Mouse (Mus musculus) heart, postnatal 4 days (tissue): Measurements from ENCODE around the gene 1700008O03Rik. TPM values are rescaled to one million over a fixed set of nuclear protein-coding genes. Genes with fewer than 3 reads are reported as not detected.
A peak's percentile ranks its signal among the peaks of the same experiment; 100 is the strongest.

Experiments used
- DNase-seq: peaks from one replicate; pipeline ENCODE4 v3.0.0; 2021
- total RNA-seq, 2 experiments: library from RNA; stranded (reverse); gene quantifications; 2 replicates each; pipeline ENCODE4 v1.2.3; 2021

1700008O03Rik gene
- total RNA-seq, 2 experiments from 2014 or later = not detected

DNA sequence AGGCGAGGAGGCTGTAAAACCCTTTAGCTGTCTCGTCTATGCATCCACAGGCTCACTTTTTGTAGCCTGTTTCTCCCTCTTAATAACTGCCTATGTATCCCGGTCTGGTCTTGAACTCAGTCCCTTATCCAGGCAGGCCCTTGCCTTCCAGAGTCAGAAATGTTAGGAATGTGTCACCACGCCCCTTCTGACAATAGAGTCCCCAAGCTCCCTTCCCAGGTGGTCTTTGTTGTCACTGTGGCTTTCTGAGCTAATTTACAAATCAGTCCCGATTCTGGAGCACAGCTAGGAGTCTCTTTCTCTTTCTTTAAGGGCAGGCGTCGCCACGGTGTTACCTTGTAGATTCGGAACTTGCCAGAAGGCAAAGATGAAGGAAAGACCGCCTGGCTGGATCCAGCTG is 10.4 kb downstream of the 1700008O03Rik start:
- no peak for DNase-seq

DNA sequence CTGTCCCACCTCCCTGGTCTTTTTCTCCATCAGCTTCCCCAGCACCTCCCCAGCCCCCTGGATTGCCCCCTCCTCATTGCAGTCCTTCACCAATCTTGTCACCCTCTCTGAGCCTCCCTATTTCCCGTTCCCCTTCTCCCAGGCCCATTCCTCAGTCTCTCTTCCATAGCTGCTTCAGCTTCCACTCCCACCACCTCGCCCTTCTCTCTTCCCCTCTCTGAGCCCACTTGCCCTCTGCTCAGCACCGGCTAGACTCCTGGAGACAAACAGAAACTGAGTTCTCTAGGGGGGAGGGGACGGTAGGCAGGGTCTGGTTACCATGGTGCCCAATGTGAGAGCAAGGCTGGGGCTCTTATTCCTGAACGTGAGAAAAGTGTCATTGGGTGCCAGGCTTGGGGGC is 10.9 kb downstream of the 1700008O03Rik start:
- no peak for DNase-seq

DNA sequence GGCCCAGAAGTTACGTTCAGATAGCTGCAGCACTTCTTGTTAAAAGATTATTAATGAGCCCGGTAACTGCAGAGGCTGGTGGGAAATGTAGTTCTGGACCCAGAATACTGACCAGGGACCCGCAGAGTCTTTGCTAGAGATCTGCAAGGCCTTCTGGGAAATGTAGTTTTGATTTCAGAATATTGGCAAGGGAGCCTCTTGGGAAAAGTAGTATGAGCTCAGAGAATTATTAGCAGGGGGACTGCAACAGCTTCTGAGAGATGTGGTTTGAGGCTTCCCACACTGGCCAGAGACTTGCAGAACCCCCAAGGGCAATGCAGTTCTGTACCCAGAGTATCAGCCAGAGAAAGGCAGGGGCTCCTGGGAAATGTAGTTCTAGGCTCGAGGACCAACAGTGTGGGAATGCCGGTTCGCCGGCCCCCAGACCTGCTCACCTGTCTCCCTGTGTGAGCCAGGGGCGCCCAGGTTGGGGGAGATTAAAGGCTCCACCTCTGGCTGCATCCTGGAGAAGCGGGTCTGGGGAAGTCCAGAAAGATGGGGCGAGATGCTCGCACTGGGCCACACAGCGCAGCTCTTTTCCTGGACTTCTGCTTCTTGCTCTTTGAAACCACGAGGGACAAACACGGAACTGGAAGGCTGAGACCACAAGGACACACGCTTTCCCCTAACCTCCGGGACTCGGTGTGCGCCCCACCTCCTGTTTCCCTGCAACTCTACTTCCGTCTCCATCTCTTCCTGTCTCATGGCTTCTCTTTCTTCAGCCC is 11.5 kb downstream of the 1700008O03Rik start:
- DNase-seq = peak; percentile 77

DNA sequence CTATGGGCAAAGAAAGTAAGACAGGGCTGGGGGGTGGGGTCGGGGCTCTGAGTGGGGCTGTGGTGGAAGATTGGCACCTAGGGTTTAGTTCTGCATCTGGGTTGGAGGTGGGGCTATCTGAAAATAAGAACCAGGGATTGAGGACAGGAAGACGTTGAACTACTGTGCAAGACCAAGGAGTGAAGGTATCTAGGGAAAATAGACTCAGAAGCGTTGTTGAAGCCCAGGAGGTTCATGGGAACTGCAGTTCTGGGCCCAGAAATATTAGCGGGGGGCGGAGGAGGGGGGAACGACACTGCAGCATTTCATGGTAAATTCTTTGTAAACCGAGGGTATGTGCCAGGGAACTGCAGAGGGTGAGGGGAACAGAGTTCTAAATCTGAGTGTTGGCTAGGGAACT is 12.2 kb downstream of the 1700008O03Rik start:
- no peak for DNase-seq

DNA sequence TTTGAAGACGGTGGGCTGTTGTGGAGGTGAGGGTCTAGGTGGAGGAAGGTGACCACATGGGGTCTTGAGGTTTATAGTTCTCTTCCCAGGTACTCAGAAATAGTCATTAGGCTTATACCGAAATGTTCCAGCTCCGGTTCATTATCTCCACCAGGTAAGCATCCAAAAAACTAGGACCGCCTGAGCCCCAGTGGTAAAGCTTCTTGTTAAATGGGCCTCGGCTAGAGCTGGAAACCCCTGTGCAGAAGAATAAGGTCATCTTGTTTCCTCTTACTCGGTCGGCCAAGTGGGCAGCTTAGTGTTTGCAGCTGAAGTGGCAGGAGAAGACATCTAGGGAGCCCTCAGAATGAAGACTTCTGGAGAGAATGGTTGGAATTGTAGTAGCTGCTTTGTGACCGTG is 12.9 kb downstream of the 1700008O03Rik start:
- no peak for DNase-seq

DNA sequence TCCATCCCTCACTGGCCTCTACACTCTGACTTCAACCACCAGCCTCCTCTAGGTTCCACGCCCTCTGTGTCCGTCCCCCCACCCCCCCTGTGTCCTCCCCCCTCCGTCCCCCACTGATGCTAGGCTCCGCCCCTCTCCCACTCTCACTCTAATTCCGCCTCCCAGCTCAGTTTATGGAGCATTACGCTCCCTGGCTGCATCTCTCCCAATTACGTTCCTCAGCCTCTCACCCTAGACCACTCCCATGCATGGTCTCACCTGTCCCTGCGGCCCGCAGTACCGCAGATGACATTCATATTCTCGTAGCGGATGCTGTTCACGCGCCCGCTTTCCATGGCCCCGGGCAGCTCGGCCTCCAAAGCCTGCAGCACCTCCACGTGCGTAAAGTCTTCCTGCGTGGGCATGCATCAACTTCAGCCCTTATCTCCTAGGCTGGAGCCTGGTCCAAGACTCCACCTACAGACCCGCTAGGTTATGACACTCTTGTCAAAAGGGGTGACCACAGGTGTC is 24.8 kb downstream of the 1700008O03Rik start:
- no peak for DNase-seq

DNA sequence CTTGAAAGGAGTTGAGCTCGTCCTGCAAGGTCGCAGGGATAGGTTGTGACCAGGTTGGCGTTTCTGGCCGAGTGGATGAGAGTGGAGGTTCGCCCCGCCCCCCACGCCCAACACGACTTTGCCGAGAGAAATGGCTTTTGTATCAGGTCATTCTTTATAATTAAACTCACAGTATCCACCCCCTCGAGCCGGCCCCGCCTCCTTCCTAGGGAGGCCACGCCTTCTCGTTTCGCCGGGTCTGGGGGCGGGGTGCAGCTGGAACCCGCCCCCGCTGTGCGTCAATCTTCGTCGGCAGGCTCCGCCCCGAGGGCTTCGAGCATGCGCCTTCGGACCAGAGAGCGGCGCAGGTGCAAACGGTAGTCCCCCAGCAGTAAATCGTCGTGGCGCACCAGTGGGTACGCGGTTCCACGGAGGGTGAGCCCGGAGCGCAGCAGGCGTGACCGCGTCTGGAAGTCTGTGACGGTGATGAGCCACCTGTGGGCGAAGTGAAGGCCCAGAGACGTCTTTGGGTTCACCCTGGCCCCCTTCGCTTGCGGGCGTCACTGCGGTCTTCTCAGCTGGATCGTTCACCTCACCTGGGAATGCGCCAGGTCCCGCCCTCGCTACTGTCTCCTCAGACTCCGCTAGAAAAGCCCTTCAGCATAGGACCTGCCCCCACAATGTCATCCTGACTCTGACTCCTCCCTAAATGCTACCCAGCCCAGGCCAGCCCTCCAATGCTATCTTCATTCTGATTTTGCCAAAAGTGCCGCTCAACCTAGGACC is 25.5 kb downstream of the 1700008O03Rik start:
- peak; percentile 96 for DNase-seq

DNA sequence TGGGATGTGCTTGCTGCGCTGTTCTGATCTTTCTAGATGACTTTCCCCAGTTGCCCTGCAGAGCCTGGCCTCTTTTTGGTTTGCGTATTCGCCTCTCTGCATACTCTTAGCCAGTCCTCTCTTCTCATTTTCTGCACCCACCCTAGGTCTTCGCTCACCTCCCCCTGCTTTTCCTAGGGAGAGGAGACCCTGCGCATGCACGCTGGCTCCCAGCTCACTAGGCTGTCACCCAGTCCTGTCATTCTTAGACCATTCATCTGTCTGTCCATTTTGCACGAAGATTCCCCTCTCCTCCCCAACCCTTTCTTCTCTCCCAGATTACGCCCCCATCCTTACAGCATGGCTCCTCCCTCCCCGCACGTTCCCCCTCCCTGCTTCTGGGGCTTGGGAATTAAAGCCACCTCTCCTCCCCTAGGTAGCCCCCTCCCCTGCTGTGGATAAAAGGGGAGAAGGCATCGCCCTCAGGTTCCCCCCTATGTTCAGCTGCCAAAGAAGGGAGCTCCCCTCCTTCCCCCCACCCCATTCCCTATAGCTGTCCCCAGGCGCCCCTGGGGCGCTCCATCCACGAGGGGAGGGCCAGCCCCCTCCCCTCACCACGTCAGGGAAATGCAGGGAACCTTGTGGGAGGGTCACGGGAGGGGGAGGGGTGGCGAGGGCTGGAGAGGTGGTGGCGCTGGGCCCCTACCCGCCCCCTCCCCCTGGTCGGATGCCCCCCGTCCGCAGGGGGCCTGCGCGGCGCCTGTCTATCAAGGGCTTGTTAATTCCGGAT is 26.6 kb downstream of the 1700008O03Rik start:
- DNase-seq = peak; percentile 39

DNA sequence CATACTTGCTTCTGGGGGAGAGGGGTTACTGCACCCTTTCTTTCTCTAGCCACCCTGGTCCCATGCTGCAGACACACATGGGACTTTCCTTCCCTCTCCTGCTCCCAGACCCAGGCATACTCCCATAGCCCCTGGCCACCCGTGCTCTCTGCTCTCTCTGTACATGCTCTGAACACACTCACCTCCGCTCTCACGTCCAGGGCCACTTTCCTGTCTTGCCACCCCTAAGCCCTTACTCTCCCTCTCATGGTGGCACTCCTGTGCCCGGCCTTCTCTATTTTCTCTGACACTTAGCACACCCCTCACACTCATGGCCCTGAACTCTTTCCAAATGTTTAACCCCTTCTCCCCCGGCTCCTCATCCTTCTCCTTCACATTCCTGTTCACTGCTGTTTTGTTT is 27.6 kb downstream of the 1700008O03Rik start:
- DNase-seq = no peak

DNA sequence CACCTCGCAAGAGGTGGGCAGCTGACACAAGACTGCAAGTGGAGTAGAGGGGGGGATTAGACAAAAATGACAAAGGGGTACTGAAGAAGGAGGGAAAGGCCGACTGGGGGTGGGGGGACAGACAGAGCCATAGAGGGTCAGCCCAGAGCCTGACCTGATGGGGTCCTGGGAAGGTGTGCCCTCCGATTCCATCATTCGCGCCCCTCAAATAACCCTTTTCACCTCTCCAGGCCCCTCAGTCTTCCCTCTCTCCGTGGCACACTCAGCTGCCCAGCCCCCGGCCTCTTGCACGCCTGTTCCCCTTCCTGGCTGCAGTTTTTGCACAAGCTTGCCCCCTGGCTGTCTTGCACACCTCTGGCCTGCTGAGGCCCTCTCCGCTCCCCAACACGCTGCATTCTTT is 28.1 kb downstream of the 1700008O03Rik start:
- no peak for DNase-seq

DNA sequence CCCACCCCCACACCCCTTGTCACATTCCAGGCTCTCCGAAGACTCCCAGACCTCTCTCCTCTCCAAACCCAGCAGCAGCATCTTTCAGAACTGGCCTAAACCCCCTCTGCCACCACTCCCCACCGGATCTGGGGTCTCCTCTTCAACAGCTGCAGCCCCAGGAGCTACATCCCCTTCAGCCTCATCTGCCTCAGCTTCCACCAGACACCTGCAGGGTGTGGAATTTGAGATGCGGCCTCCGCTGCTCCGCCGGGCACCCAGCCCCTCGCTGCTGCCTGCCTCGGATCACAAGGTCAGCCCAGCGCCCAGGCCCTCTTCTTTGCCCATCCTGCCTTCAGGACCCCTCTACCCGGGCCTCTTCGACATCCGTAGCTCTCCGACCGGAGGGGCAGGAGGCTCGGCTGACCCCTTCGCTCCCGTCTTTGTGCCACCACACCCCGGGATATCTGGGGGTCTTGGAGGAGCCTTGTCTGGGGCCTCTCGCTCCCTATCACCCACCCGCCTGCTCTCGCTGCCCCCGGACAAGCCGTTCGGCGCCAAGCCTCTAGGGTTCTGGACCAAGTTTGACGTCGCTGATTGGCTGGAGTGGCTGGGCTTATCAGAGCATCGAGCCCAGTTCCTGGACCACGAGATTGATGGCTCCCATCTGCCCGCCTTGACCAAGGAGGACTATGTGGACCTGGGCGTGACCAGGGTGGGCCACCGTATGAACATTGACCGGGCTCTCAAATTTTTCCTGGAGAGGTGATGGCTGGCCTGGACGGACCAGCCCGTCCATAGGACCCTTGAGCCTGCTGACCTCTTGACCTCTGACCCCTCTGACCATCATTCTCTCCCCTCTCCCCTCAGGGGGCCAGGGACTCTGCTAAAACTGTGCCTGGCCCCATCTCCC is 28.8 kb downstream of the 1700008O03Rik start:
- DNase-seq = no peak

DNA sequence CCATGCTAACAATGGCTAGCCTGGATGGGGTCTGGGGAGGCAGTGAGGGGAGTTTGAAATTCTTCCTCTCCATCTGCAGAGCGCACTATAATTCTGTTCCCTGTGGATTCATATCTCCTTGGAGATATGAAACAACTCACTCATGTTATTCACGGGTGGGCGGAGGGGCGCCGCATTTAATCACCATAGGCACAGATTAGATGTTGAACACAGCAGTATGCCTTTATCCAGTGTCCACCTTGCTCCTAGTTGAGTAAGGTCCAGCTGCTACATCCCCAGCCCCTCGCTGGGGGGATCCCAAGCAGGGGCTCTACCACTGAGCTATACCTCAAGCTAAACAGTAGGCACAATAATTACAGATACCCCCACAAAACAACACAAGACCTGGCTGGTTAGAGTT is 30.2 kb downstream of the 1700008O03Rik start:
- DNase-seq = no peak

DNA sequence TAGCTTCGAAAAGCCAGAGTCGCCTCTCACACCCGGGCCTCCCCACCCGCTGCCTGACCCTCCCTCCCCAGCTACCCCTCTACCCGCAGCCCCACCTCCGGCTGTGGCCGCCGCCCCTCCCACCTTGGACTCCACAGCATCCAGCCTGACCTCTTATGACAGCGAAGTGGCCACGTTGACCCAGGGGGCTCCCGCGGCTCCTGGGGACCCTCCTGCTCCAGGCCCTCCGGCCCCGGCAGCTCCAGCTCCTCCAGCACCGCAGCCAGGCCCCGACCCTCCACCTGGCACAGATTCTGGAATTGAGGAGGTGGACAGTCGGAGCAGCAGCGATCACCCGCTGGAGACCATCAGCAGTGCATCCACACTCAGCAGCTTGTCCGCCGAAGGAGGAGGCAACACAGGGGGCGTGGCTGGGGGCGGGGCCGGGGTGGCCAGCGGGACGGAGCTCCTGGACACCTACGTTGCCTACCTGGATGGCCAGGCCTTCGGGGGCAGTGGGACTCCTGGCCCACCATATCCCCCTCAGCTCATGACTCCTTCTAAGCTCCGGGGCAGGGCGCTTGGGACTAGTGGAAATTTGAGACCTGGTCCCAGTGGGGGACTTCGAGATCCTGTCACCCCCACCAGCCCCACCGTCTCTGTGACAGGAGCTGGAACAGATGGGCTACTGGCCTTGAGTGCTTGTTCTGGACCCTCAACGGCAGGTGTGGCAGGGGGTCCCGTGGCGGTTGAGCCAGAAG is 31.8 kb downstream of the 1700008O03Rik start:
- no peak for DNase-seq

DNA sequence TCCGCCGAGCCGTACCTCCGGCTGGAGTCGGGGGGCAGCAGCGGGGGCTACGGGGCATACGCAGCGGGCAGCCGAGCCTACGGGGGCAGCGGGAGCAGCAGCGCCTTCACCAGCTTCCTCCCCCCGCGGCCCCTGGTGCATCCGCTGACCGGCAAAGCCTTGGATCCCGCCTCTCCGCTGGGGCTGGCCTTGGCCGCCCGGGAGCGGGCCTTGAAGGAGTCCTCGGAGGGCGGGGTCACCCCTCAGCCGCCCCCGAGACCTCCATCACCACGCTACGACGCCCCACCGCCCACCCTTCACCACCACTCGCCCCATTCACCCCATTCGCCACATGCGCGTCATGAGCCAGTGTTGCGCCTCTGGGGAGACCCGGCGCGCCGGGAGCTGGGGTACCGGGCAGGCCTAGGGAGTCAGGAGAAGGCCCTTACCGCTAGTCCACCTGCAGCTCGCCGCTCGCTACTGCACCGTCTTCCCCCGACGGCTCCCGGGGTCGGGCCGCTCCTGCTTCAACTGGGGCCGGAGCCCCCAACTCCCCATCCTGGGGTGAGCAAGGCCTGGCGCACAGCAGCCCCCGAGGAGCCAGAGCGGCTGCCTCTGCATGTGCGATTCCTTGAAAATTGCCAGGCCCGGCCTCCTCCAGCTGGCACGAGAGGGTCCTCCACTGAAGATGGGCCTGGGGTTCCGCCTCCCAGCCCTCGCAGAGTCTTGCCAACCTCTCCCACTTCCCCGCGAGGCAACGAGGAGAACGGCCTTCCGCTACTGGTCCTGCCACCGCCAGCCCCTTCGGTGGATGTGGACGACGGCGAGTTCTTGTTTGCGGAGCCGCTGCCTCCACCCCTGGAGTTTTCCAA is 32.6 kb downstream of the 1700008O03Rik start:
- no peak for DNase-seq

DNA sequence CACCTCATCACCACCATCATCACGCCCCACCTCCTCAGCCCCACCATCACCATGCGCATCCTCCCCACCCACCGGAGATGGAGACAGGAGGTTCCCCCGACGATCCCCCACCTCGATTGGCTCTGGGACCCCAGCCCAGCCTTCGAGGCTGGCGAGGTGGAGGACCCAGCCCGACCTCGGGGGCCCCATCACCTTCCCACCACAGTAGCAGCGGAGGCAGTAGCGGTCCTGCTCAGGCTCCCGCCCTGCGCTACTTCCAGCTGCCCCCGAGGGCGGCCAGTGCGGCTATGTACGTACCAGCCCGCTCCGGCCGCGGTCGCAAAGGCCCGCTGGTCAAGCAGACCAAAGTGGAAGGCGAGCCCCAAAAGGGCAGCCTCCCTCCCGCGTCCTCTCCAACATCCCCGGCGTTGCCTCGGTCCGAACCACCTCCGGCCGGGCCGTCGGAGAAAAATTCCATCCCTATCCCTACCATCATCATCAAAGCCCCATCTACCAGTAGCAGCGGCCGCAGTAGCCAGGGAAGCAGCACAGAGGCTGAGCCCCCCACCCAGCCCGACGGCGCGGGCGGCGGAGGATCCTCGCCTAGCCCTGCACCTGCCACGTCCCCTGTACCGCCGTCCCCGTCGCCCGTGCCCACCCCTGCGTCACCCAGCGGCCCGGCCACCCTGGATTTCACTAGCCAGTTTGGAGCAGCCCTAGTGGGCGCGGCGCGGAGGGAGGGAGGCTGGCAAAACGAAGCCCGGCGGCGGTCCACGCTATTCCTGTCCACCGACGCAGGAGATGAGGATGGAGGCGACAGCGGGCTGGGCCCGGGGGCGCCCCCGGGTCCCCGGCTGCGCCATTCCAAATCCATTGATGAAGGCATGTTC is 33.5 kb downstream of the 1700008O03Rik start:
- DNase-seq = no peak

DNA sequence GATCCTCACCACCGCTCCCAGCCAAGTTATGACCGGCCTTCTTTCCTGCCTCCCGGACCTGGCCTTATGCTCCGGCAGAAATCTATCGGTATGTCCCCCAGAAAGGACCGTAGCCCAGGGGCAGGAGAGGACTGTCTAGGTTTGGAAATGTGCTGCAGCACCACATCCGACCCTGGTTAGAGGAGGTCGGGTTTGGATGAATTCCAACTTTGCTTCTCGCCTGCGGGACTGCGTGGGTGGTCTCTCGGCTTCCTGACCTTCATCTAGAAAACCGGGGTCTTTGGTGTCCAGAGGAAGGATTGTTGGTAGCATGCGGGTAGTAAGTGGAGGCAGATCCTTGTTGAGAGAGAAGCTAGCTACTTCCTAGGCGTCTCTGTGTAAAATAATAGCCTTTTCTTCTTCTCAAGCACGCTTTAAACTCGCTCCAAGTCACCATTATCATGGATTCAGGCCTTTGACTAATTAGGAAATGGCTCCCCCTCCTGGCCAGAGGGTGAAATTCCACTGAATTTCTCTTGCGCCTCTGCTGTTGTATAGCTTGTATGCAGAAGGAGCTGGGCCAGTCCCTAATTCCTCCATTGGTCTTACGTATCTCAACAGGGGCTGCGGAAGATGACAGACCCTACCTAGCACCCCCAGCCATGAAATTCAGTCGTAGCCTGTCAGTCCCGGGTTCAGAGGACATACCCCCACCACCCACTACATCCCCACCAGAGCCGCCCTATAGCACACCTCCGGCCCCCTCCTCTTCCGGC is 34.5 kb downstream of the 1700008O03Rik start:
- DNase-seq = peak; percentile 84

DNA sequence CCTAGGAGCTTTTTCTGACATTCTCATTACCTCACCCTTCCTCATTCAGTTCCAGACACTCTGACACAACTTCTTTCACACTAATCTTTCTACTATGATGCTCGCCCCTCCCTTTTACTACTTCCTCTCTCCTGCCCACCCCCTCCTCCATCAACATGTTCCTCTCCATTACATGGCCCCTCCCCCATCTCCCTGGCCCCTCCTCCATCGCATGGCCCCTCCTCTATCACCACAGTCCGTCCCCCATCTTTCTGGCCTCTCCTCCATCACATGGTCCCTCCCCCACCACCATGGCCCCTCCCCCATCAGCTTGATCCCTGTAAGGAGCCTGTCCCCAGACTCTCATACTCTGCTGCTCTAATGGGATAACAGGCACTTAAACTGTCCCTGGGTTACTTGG is 36.6 kb downstream of the 1700008O03Rik start:
- no peak for DNase-seq

DNA sequence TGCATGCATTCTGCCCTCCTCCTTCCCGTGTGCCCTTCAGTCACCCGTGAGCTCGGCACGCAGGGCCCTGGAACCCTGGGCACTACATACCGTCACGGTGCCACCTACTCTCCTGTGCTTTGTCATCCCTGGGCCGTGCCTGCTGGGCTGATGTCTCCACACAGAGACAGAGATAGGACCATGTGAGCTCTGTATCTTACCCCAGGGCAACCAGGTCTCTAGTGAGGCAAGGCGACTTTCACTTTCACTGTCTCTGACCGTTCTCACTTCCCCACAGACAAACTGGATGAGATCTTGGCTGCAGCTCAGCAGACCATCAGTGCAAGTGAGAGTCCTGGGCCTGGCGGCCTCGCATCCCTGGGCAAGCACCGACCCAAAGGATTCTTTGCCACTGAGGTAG is 41.0 kb downstream of the 1700008O03Rik start:
- no peak for DNase-seq
